Mouse (Mus musculus): ENCODE measurements around the gene Bcar3. TPM values are rescaled to one million over a fixed set of nuclear protein-coding genes. Genes with fewer than 3 reads are reported as not detected.

Bcar3 gene
- polyA plus RNA-seq, 1 experiment from 2014 or later = 14.0 TPM

- no peaks in the 10 kb centered on the region for H3K27me3 ChIP-seq (ENCODE audit: insufficient read depth, low read length)
- no peak overlapping the region for H3K9ac ChIP-seq
- no peak overlapping the region for H3K4me2 ChIP-seq
- H3K9me3 ChIP-seq (ENCODE audit: low read depth, low read length) = no peaks in the 10 kb centered on the region
- H3K27ac ChIP-seq (ENCODE audit: low read depth) = no peak overlapping the region
- ATAC-seq (ENCODE audit: insufficient read depth) (peak; percentile 82), DNase-seq (peak; percentile 90)
- H3K4me3 ChIP-seq (ENCODE audit: low read depth, low read length) = no peak overlapping the region
- no peak for TF ChIP-seq CTCF (IDR thresholded peaks at IDR 0.05; ENCODE audit: low read depth)
- H3K36me3 ChIP-seq (ENCODE audit: insufficient read depth) = no peaks in the 10 kb centered on the region
- WGBS = 37% methylated on average over 10 of the region's 10 CpGs
- peaks cover 9% of the 10 kb centered on the region for H3K4me1 ChIP-seq (ENCODE audit: insufficient read depth)
These were observed 212.5 kb downstream of the Bcar3 start for GRCm38 (mm10) chr3:122506343-122506916.

- WGBS = 92% methylated on average over 14 of the region's 14 CpGs
These were observed 213.9 kb downstream of the Bcar3 start for GRCm38 (mm10) chr3:122507826-122508225.

GRCm38 (mm10) chr3:122509084-122509483, 215.1 kb downstream of the Bcar3 start:
- Histone ChIP-seq H3K4me3 (ENCODE audit: low read depth, low read length) (no peak overlapping the region), H3K27me3 (ENCODE audit: insufficient read depth, low read length) (no peaks in the 10 kb centered on the region), H3K4me1 (ENCODE audit: insufficient read depth) (peaks cover 9% of the 10 kb centered on the region), H3K4me2 (no peak overlapping the region), H3K36me3 (ENCODE audit: insufficient read depth) (peaks cover 8% of the 10 kb centered on the region), H3K9me3 (ENCODE audit: low read depth, low read length) (no peaks in the 10 kb centered on the region), H3K27ac (ENCODE audit: low read depth) (peak overlapping the region; percentile 36; the same call in 1 of the 2 replicates), H3K9ac (no peak overlapping the region)
- peak; percentile 85 for DNase-seq
- peak; percentile 41; the same call in 1 of the 2 replicates for ATAC-seq (ENCODE audit: insufficient read depth)
- peak; percentile 91 for TF ChIP-seq CTCF (IDR thresholded peaks at IDR 0.05; ENCODE audit: low read depth)
- 29% methylated on average over 5 of the region's 5 CpGs for WGBS

More at GRCm38 (mm10) chr3:122507826-122508225, 213.9 kb downstream of the Bcar3 start:
- ATAC-seq (ENCODE audit: insufficient read depth) (no peak), DNase-seq (no peak)
- no peaks in the 10 kb centered on the region for H3K27me3 ChIP-seq (ENCODE audit: insufficient read depth, low read length)
- H3K4me2 ChIP-seq = no peak overlapping the region
- no peak overlapping the region for H3K9ac ChIP-seq
- no peaks in the 10 kb centered on the region for H3K9me3 ChIP-seq (ENCODE audit: low read depth, low read length)
- no peak overlapping the region for H3K27ac ChIP-seq (ENCODE audit: low read depth)
- H3K4me1 ChIP-seq (ENCODE audit: insufficient read depth) = peaks cover 9% of the 10 kb centered on the region
- H3K36me3 ChIP-seq (ENCODE audit: insufficient read depth) = peaks cover 5% of the 10 kb centered on the region
- TF ChIP-seq CTCF (IDR thresholded peaks at IDR 0.05; ENCODE audit: low read depth) = no peak
- H3K4me3 ChIP-seq (ENCODE audit: low read depth, low read length) = no peak overlapping the region

GRCm38 (mm10) chr3:122509534-122510239, 215.8 kb downstream of the Bcar3 start:
- H3K4me2 ChIP-seq = no peak overlapping the region
- no peak for DNase-seq
- no peak overlapping the region for H3K9ac ChIP-seq
- 48% methylated on average over 11 of the region's 11 CpGs for WGBS
- H3K27ac ChIP-seq (ENCODE audit: low read depth) = peak overlapping the region; percentile 36; the same call in 1 of the 2 replicates
- H3K27me3 ChIP-seq (ENCODE audit: insufficient read depth, low read length) = no peaks in the 10 kb centered on the region
- no peaks in the 10 kb centered on the region for H3K9me3 ChIP-seq (ENCODE audit: low read depth, low read length)
- peaks cover 9% of the 10 kb centered on the region for H3K4me1 ChIP-seq (ENCODE audit: insufficient read depth)
- peaks cover 8% of the 10 kb centered on the region for H3K36me3 ChIP-seq (ENCODE audit: insufficient read depth)
- TF ChIP-seq CTCF (IDR thresholded peaks at IDR 0.05; ENCODE audit: low read depth) = no peak
- H3K4me3 ChIP-seq (ENCODE audit: low read depth, low read length) = no peak overlapping the region
- ATAC-seq (ENCODE audit: insufficient read depth) = no peak

- WGBS = 72% methylated on average over 14 of the region's 14 CpGs
- Histone ChIP-seq H3K9me3 (ENCODE audit: low read depth, low read length) (no peaks in the 10 kb centered on the region), H3K27me3 (ENCODE audit: insufficient read depth, low read length) (no peaks in the 10 kb centered on the region), H3K4me3 (ENCODE audit: low read depth, low read length) (no peak overlapping the region), H3K4me2 (no peak overlapping the region), H3K27ac (ENCODE audit: low read depth) (no peak overlapping the region), H3K9ac (no peak overlapping the region), H3K4me1 (ENCODE audit: insufficient read depth) (peaks cover 9% of the 10 kb centered on the region), H3K36me3 (ENCODE audit: insufficient read depth) (peaks cover 8% of the 10 kb centered on the region)
- TF ChIP-seq CTCF (IDR thresholded peaks at IDR 0.05; ENCODE audit: low read depth) = no peak
- ATAC-seq (ENCODE audit: insufficient read depth) (no peak), DNase-seq (no peak)
These were observed 216.4 kb downstream of the Bcar3 start for GRCm38 (mm10) chr3:122510240-122510750.

GRCm38 (mm10) chr3:122510932-122511331, 217.0 kb downstream of the Bcar3 start:
- Histone ChIP-seq H3K27ac (ENCODE audit: low read depth) (no peak overlapping the region), H3K4me2 (no peak overlapping the region), H3K9ac (no peak overlapping the region), H3K36me3 (ENCODE audit: insufficient read depth) (peaks cover 11% of the 10 kb centered on the region), H3K9me3 (ENCODE audit: low read depth, low read length) (no peaks in the 10 kb centered on the region), H3K27me3 (ENCODE audit: insufficient read depth, low read length) (no peaks in the 10 kb centered on the region), H3K4me3 (ENCODE audit: low read depth, low read length) (no peak overlapping the region), H3K4me1 (ENCODE audit: insufficient read depth) (peaks cover 15% of the 10 kb centered on the region)
- 68% methylated on average over 10 of the region's 10 CpGs for WGBS
- no peak for TF ChIP-seq CTCF (IDR thresholded peaks at IDR 0.05; ENCODE audit: low read depth)
- ATAC-seq (ENCODE audit: insufficient read depth) (no peak), DNase-seq (no peak)
